Mouse (Mus musculus): ENCODE measurements around the gene Stn1. TPM values are rescaled to one million over a fixed set of nuclear protein-coding genes. Genes with fewer than 3 reads are reported as not detected.

Stn1 gene
- polyA plus RNA-seq, 1 experiment from 2014 or later = 27.2 TPM

DNA sequence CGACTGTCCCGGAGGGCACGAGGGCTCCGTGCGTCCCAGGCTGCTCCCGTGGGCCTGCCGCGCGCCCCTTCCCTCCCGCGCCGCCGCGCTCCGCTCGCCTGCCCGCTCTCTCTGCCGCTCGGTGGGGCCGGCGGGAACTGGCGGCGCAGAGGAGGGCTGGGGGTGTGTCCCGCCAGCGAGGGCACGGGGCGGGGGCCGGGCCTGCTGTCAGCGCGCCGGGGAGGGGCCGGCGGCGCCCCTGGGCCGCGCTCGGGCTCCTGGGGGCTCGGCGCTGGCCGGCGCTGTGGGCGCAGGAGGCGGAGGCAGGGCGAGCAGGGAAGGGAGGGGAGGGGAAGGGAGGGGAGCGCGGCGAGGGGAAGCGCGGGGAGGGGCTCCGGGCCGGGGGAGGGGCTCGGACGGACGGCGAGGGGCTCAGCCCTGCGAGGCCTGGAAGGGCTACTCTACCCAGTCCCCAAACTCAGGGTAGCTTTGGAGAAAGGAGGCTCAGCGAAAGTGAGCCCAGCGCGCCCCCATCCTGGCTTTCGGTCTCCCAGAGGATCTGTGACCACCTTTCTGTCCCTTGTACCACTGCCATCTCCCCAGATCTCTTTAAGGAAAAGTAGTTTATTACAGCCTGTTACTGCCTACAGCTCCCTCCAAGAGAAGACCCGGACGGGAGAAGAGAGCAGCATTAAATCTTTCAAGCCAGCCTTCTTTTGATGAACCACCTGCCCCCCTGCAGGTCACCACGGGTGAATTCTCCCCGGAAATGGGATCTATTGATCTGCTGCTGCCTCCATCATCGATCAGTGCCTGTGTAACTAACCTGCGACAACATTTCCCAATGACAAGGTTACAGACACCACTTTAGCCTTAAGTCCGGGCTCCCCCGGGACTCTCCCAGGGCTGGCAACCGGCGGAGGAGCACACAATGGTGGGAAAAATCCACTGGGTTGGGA, 72.7 kb downstream of the Stn1 start, which contains the start of gene Sh3pxd2a:
Gene Sh3pxd2a (minus strand): TSS at position 98 of the 938 bp plus-strand sequence.
- WGBS = under 1% methylated on average over 34 of the region's 70 CpGs
- peak within 1 kb of the TSS; percentile 79 for H3K9ac ChIP-seq (replicated peaks)
- H3K27ac ChIP-seq (replicated peaks) = peak within 1 kb of the TSS; percentile 82
- no peaks in the 10 kb centered on the region for H3K9me3 ChIP-seq (replicated peaks)
- ATAC-seq (ENCODE audit: low FRiP score) = peak; percentile 76
- H3K27me3 ChIP-seq (replicated peaks) = no peaks in the 10 kb centered on the region
- H3K4me3 ChIP-seq (replicated peaks) = peak within 1 kb of the TSS; percentile 84
- H3K4me1 ChIP-seq = peaks cover 50% of the 10 kb centered on the region
- no peaks in the 10 kb centered on the region for H3K36me3 ChIP-seq
- peak within 1 kb of the TSS; percentile 92 for H3K4me2 ChIP-seq

DNA sequence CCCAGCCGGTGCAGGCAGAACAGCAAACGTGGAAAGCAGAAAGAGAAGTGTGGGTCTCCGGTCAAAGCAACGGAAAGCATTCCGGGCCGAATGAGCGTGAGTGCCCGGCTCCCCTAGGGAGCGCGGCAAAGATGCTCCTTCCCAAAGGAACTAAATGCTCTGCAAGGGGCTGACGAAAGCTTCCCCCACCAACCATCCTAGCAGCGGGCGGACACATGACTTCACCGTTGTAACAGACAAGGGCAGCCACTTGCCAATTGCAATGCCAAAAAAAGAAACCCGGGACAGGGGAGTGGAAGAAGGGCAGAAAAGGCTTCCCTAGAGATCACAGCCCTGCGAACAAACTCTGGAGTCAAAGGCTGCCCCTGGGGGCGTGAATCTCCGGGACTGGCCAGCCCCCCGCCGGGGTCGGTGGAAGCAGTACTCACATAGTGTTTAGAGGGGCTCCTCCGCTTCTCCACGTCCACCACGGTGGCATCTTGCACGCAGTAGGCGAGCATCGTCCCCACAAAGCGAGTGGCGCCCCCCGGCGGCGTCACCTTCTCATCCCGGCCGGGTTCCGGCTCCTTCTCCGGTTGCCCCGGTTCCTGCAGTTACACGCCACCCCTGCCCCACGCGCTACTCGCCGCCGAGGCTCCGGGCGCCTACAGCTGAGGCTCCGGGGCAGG, 73.5 kb downstream of the Stn1 start:
- no peaks in the 10 kb centered on the region for H3K27me3 ChIP-seq (replicated peaks)

DNA sequence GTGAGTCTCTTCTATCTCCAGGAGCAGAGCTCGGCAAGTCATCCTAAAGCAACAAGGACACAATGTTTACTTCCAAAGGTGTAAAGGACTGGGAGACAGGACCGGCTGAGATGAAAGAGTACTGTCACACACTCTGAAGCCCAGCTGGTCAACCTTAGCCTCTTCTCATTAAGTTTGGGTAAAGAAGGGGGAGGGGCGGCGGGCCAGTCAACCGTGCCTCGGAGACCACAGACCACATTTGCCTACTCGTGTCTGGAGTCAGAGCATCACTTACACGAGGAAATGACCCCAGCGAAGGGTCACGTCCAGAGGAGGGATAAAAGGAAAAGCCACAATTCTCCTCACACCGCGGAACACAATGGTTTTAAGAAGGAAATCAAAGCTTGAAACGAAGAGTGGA, 74.1 kb downstream of the Stn1 start:
- peak overlapping the region; percentile 82; the same call in 1 of the 2 replicates for H3K27ac ChIP-seq (replicated peaks)
- H3K4me3 ChIP-seq (replicated peaks) = peak overlapping the region; percentile 84
- peaks cover 64% of the 10 kb centered on the region for H3K4me1 ChIP-seq
- H3K4me2 ChIP-seq = peak overlapping the region; percentile 92
- no peak for ATAC-seq (ENCODE audit: low FRiP score)
- no peaks in the 10 kb centered on the region for H3K9me3 ChIP-seq (replicated peaks)
- H3K36me3 ChIP-seq = no peaks in the 10 kb centered on the region
- under 1% methylated on average over 13 of the region's 13 CpGs for WGBS
- no peaks in the 10 kb centered on the region for H3K27me3 ChIP-seq (replicated peaks)
- H3K9ac ChIP-seq (replicated peaks) = peak overlapping the region; percentile 79

More for the DNA sequence above, 73.5 kb downstream of the Stn1 start:
- peak overlapping the region; percentile 92 for H3K4me2 ChIP-seq
- peak; percentile 53; the same call in 1 of the 2 replicates for ATAC-seq (ENCODE audit: low FRiP score)
- H3K36me3 ChIP-seq = no peaks in the 10 kb centered on the region
- no peaks in the 10 kb centered on the region for H3K9me3 ChIP-seq (replicated peaks)
- H3K4me1 ChIP-seq = peaks cover 59% of the 10 kb centered on the region
- under 1% methylated on average over 46 of the region's 46 CpGs for WGBS
- H3K27ac ChIP-seq (replicated peaks) = peak overlapping the region; percentile 82
- peak overlapping the region; percentile 79 for H3K9ac ChIP-seq (replicated peaks)
- H3K4me3 ChIP-seq (replicated peaks) = peak overlapping the region; percentile 84

DNA sequence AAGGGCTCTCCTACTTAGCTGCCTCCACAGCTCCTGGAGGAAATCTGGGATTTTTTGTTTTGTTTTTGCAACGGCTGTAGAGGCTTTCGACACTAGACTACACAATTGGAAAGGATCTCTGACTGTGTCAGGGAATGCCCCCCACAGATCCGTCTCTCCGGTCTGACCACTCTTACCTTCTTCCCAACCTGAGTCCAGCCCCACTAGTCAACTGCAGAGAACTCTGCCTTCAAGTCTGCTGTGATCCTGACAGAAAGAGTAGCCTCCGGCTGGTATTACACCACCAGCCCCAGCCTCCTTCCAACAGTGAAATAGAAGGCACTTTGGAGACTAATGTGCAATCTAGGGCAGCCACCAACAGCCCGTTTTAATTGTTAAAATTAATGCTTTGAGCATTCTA, 74.6 kb downstream of the Stn1 start:
- H3K27me3 ChIP-seq (replicated peaks) = no peaks in the 10 kb centered on the region
- H3K4me2 ChIP-seq = peak overlapping the region; percentile 92
- no peak for ATAC-seq (ENCODE audit: low FRiP score)
- no peaks in the 10 kb centered on the region for H3K36me3 ChIP-seq
- H3K9ac ChIP-seq (replicated peaks) = peak overlapping the region; percentile 79; the same call in 1 of the 2 replicates
- peaks cover 69% of the 10 kb centered on the region for H3K4me1 ChIP-seq
- WGBS = 25% methylated on average over 6 of the region's 6 CpGs
- H3K4me3 ChIP-seq (replicated peaks) = peak overlapping the region; percentile 84
- H3K27ac ChIP-seq (replicated peaks) = no peak overlapping the region
- no peaks in the 10 kb centered on the region for H3K9me3 ChIP-seq (replicated peaks)

DNA sequence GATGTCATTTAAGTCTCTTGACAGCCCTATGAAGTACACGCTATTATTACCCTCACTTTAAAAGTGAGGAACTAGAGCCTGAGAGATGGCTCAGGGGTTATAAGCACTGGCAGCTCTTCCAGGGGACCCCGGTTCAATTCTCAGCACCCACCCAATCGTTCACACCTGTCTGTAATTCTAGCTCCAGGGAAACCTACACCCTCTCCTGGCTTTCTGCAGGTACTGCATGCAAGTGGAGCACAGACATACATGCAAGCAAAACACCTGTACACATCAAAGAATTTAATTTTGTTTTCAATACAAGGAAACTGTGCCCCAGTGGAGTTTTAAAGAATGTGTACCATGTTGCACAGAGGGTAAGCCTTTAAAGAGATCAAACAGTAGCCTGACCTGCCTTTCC, 75.5 kb downstream of the Stn1 start:
- H3K36me3 ChIP-seq = no peaks in the 10 kb centered on the region
- no peak overlapping the region for H3K27ac ChIP-seq (replicated peaks)
- ATAC-seq (ENCODE audit: low FRiP score) = no peak
- WGBS = 91% methylated on average over 3 of the region's 3 CpGs
- H3K4me2 ChIP-seq = peak overlapping the region; percentile 92; the same call in 1 of the 2 replicates
- H3K9me3 ChIP-seq (replicated peaks) = no peaks in the 10 kb centered on the region
- no peak overlapping the region for H3K9ac ChIP-seq (replicated peaks)
- H3K4me1 ChIP-seq = peaks cover 75% of the 10 kb centered on the region
- no peak overlapping the region for H3K4me3 ChIP-seq (replicated peaks)
- no peaks in the 10 kb centered on the region for H3K27me3 ChIP-seq (replicated peaks)

DNA sequence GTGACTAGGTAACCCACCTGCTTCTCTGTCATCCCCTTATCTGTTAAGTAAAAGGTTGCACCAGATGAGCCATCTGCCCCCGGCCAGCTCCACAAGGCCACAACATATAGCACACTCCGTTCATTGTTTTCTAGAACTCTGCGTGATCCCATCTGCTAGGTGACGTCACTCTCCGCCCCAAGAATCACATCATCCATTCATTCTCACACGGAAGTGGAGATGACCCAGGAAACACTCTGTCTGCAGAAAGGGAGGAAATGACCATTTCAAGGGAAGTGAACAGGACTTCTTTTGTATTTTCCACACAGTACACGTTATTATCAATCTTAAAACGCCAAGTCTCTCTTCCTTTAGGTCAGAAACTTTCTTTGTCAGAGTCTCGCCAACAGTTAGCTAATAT, 75.9 kb downstream of the Stn1 start:
- no peak overlapping the region for H3K27ac ChIP-seq (replicated peaks)
- no peak overlapping the region for H3K4me2 ChIP-seq
- no peak overlapping the region for H3K4me3 ChIP-seq (replicated peaks)
- H3K27me3 ChIP-seq (replicated peaks) = no peaks in the 10 kb centered on the region
- H3K4me1 ChIP-seq = peaks cover 75% of the 10 kb centered on the region
- WGBS = 71% methylated on average over 9 of the region's 9 CpGs
- no peak overlapping the region for H3K9ac ChIP-seq (replicated peaks)
- no peak for ATAC-seq (ENCODE audit: low FRiP score)
- H3K36me3 ChIP-seq = no peaks in the 10 kb centered on the region
- H3K9me3 ChIP-seq (replicated peaks) = no peaks in the 10 kb centered on the region

DNA sequence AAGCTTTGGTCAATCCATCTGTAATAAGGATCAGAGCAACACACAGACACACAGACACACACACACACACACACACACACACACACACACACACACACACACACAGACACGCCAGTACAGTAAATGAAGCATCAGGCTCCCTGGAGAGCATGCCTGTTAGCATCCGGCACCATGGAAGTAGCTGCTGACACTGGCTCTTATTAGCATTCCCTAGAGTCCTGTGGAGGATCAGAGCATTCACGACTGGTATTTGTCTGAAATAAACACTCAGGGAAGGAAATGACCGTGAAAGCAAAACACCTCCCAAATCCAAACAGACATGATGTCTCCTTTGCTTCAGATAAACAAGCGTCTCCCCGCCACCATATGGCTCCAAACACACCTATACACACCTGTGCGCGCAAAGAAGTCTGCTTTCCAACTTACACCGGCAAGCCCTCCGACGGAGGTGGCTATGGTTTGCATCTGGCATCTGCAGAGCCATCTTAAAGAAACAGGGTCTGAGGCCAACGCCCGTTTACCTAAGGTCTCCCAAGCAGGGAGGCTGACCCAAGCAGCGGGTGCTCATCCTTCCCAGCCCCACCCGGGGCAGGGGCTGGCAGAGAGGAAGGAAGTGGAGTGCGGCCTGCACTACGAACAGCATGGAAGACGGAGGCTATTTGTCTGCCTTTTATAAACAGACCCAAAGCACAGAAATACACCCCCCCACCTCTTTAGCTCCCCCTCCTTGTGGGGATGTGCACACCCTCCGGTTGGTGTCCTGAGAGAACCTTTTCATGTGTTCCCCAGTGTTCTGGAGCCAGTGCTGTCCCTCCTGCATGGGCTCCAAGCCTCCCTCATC, 77.0 kb downstream of the Stn1 start:
- no peak for ATAC-seq (ENCODE audit: low FRiP score)
- Histone ChIP-seq H3K27me3 (replicated peaks) (no peaks in the 10 kb centered on the region), H3K9ac (replicated peaks) (no peak overlapping the region), H3K9me3 (replicated peaks) (no peaks in the 10 kb centered on the region), H3K4me1 (peaks cover 75% of the 10 kb centered on the region), H3K27ac (replicated peaks) (peak overlapping the region; percentile 35; the same call in 1 of the 2 replicates), H3K4me3 (replicated peaks) (no peak overlapping the region), H3K36me3 (no peaks in the 10 kb centered on the region), H3K4me2 (peak overlapping the region; percentile 17)
- 61% methylated on average over 19 of the region's 19 CpGs for WGBS

DNA sequence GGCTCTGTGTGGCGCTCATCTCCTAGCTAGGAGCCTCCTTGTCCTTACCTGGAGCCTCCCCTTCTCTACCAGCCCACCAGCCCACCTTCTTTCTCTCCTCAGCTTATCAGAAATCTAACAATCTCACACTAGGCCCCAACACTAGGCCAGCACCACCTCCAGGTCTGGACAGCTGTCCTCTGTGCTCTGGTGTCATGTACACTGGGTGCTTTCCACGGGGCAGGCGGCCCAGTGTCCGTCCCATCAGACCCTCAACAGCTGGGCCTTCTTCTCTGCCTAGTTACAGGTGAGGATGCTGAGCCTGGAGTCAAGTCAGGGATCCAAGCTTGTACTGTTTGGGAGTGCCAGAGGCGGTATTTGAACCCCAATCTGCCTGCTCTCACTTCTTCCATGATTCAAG, 78.1 kb downstream of the Stn1 start:
- 88% methylated on average over 5 of the region's 5 CpGs for WGBS
- ATAC-seq (ENCODE audit: low FRiP score) = no peak
- H3K27ac ChIP-seq (replicated peaks) = no peak overlapping the region
- H3K9me3 ChIP-seq (replicated peaks) = no peaks in the 10 kb centered on the region
- H3K27me3 ChIP-seq (replicated peaks) = no peaks in the 10 kb centered on the region
- H3K36me3 ChIP-seq = no peaks in the 10 kb centered on the region
- no peak overlapping the region for H3K4me2 ChIP-seq
- no peak overlapping the region for H3K9ac ChIP-seq (replicated peaks)
- peaks cover 79% of the 10 kb centered on the region for H3K4me1 ChIP-seq
- no peak overlapping the region for H3K4me3 ChIP-seq (replicated peaks)

DNA sequence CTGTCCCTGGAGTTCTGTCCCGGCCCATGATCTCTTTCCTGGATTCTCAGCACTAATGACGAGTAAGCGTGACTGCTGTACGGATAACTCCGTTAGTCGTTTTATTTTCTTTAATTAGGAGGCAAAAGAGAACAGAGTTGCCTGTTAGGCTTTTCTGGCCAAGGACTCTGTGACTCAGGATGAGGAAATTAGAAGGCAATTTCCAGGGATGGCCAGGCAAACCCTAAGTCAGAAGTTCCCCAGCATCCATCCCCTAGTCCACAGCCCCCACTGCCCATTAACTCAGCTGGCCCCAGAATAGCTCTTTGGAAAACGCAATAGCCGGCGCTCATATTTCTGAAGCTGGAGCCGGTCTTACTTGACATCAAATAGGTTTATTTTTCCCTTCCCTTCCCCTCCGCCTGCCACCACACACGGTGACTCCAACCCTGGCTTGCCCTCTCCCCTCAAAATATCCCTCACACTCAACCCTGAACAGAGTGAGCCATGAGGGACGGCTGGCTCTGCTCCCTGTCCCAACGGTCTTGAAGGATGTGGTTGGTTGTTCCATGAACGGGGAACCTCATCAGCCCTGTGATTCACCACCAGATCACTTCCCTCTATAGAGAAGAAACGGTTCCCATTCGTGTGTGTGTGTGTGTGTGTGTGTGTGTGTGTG, 78.7 kb downstream of the Stn1 start:
- no peaks in the 10 kb centered on the region for H3K36me3 ChIP-seq
- 68% methylated on average over 17 of the region's 17 CpGs for WGBS
- H3K9ac ChIP-seq (replicated peaks) = no peak overlapping the region

DNA sequence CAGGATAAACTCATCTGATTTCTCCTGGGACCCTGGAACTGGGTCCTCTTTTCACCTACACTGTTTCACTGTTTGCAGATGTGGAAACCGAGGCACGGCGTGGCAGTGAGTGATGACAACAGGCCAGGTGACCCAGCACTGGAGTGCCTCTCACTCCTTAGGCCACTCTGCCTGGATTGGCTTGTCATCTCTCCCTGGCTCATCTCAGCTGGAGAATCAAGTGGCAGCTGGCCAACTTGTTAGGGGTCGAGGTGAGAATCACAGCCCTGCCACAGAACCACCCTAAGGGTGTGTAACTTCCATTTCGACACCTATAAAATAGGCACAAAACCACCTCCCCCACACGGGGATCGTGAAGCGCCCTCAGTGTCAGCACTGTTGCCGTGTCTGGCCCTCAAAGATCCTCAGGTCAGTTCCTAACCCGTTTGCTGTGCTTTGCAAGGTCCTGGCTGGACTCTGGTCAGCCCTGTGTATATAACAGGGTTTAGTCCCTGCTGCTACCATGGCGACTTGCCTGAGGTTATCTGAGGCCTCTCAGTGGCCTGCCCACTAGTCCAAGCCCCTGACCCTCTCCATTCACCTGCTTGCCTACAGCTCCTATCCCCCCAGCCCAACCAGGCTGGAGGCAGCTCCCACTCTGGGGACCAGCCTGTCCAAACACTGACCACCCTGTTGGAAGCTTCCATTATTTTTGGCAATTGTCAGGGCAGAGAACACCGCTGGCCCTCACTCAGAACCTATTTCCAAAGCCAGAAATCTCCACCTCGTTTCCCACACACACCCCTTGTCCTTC, 79.4 kb downstream of the Stn1 start:
- ATAC-seq (ENCODE audit: low FRiP score) = no peak
- Histone ChIP-seq H3K4me2 (no peak overlapping the region), H3K9ac (replicated peaks) (no peak overlapping the region), H3K27ac (replicated peaks) (no peak overlapping the region), H3K36me3 (no peaks in the 10 kb centered on the region), H3K9me3 (replicated peaks) (no peaks in the 10 kb centered on the region), H3K4me1 (peaks cover 78% of the 10 kb centered on the region), H3K27me3 (replicated peaks) (no peaks in the 10 kb centered on the region), H3K4me3 (replicated peaks) (no peak overlapping the region)
- WGBS = 71% methylated on average over 13 of the region's 13 CpGs

More for the DNA sequence above, 78.7 kb downstream of the Stn1 start:
- H3K4me2 ChIP-seq = no peak overlapping the region
- peaks cover 81% of the 10 kb centered on the region for H3K4me1 ChIP-seq
- no peak overlapping the region for H3K4me3 ChIP-seq (replicated peaks)
- no peaks in the 10 kb centered on the region for H3K27me3 ChIP-seq (replicated peaks)
- H3K27ac ChIP-seq (replicated peaks) = no peak overlapping the region; the same call in 1 of the 2 replicates
- H3K9me3 ChIP-seq (replicated peaks) = no peaks in the 10 kb centered on the region
- no peak for ATAC-seq (ENCODE audit: low FRiP score)
